Mouse (Mus musculus) intestine, embryonic 16.5 days (tissue): ENCODE results near the gene Ap1ar. TPM values are rescaled to one million over a fixed set of nuclear protein-coding genes. Genes with fewer than 3 reads are reported as not detected.

ENCODE experiments used
- ATAC-seq: fragments of 200-750 bp; cut with Nextera tagmentation; 2 replicates; pipeline ENCODE4 v1.8.0; 2017; ENCODE audit warnings: moderate TSS enrichment, moderate library complexity
- H3K27ac ChIP-seq: fragments of 300-500 bp; sonication (generic); 2 replicates; pipeline ENCODE4 v1.5.1; 2014; ENCODE audit warnings: mild to moderate bottlenecking, low read length
- H3K27me3 ChIP-seq: fragments of 300-500 bp; sonication (generic); replicated peaks from 2 replicates; pipeline ENCODE4 v1.6.1; 2014; ENCODE audit warnings: low read length, control low read depth, mixed read lengths; ENCODE audit not compliant: control insufficient read depth, insufficient read depth
- H3K36me3 ChIP-seq: fragments of 300-500 bp; sonication (generic); 2 replicates; pipeline ENCODE4 v1.6.1; 2014; ENCODE audit warnings: low read length, control low read depth; ENCODE audit not compliant: control insufficient read depth, insufficient read depth
- H3K4me1 ChIP-seq: fragments of 300-500 bp; sonication (generic); 2 replicates; pipeline ENCODE4 v1.6.1; 2014; ENCODE audit warnings: low read length, control low read depth, mixed read lengths; ENCODE audit not compliant: control insufficient read depth, insufficient read depth
- H3K4me2 ChIP-seq: fragments of 300-500 bp; sonication (generic); 2 replicates; pipeline ENCODE4 v1.6.1; 2014; ENCODE audit warnings: low read depth, low read length, control low read depth
- H3K4me3 ChIP-seq: fragments of 300-500 bp; sonication (generic); 2 replicates; pipeline ENCODE4 v1.5.1; 2014; ENCODE audit warnings: mild to moderate bottlenecking, low read length
- H3K9ac ChIP-seq: fragments of 300-500 bp; sonication (generic); 2 replicates; pipeline ENCODE4 v1.6.1; 2014; ENCODE audit warnings: low read depth, low read length
- H3K9me3 ChIP-seq: fragments of 300-500 bp; sonication (generic); 2 replicates; pipeline ENCODE4 v1.6.1; 2016; ENCODE audit warnings: low read length, control low read depth; ENCODE audit not compliant: control insufficient read depth
- WGBS: fragments of 180-500 bp; shearing (Covaris S2); extraction: QIAGEN DNeasy Blood & Tissue Kit; methylation state at CpG from one replicate; pipeline ENCODE4 v1.1.7; 2014; 5-methylcytosine and 5-hydroxymethylcytosine counted together
- polyA plus RNA-seq: library from polyadenylated mRNA; unstranded; fragments of >200 nt; fragmentation: Nextera tagmentation; extraction: Ambion mirVana; gene quantifications from 2 replicates; pipeline ENCODE4 v1.2.1, GENCODE M21; 2015

Ap1ar gene
- polyA plus RNA-seq, 1 experiment from 2014 or later, result 87.4 TPM

DNA sequence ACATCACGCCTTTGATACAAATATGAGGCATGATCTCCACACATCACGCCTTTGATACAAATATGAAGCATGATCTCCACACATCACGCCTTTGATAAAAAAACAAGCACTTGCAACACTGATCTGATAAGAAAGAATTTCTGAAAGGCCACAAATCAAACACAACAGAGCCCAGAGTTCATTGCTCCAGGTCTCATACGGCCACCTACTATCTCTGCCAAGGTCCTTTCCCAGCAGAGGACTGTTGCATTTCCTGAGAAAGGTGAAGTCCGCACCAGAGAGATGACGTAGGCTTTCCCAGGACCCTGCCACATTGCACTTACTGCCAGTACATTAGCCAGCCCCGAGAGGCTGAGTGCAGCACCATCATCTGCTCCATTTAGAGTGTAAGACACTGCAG, 28.2 kb downstream of the Ap1ar start:
- Histone ChIP-seq H3K27ac (no peak overlapping the region), H3K4me2 (no peak overlapping the region), H3K4me3 (no peak overlapping the region), H3K36me3 (peaks cover 10% of the 10 kb centered on the region), H3K27me3 (no peaks in the 10 kb centered on the region), H3K9ac (no peak overlapping the region), H3K9me3 (no peaks in the 10 kb centered on the region), H3K4me1 (no peaks in the 10 kb centered on the region)
- WGBS, result 89% methylated on average over 7 of the region's 7 CpGs
- ATAC-seq, result no peak

DNA sequence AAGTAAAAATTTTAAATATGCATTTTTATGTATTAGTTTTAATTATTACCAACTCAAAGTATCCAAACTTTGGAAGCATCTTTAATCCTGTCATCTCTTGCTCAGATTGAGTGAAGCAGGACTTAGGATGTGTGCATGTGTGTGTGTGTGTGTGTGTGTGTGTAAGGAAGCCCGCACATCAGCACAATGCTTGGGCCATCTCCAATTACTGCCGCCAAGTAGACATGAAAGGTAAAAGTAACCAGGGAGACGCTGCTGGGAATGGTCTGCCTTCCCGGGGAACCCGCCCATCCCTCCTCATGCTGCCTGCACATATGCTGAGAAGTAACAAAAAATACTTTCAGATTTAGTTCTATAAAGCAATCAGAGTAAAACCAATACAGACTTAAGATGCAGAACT, 29.5 kb downstream of the Ap1ar start:
- no peak overlapping the region for H3K27ac ChIP-seq
- no peak overlapping the region for H3K4me2 ChIP-seq
- no peak overlapping the region for H3K4me3 ChIP-seq
- H3K9me3 ChIP-seq, result no peaks in the 10 kb centered on the region
- no peak overlapping the region for H3K9ac ChIP-seq
- no peaks in the 10 kb centered on the region for H3K4me1 ChIP-seq
- H3K36me3 ChIP-seq, result peaks cover 10% of the 10 kb centered on the region
- no peaks in the 10 kb centered on the region for H3K27me3 ChIP-seq
- 83% methylated on average over 5 of the region's 5 CpGs for WGBS
- no peak for ATAC-seq

DNA sequence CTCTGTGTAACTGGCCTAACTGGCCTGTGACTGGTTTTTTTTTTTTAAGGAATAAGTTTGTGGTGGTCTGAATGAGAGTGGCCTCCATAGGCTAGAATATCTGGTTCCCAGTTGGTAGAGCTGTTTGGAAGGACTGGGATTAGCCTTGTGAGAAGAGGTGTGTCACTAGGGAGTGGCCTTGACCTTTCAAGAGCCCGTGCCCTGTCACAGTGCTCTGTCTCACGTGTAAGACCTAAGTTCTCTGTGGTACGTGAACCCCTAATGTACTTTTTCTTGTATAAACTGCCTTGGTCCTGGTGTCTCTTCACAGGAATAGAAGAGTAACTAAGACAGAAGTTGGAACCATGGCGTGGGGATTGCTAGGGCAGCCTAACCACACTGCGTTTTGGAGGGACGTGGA, 31.3 kb downstream of the Ap1ar start:
- H3K9ac ChIP-seq, result no peak overlapping the region
- H3K27ac ChIP-seq, result no peak overlapping the region
- no peak overlapping the region for H3K4me2 ChIP-seq
- WGBS, result 94% methylated on average over 6 of the region's 6 CpGs
- peaks cover 10% of the 10 kb centered on the region for H3K36me3 ChIP-seq
- H3K27me3 ChIP-seq, result no peaks in the 10 kb centered on the region
- no peaks in the 10 kb centered on the region for H3K4me1 ChIP-seq
- H3K4me3 ChIP-seq, result no peak overlapping the region
- ATAC-seq, result 0 out of 2 replicates have a peak, but pooled peaks have one; percentile 10
- no peaks in the 10 kb centered on the region for H3K9me3 ChIP-seq

DNA sequence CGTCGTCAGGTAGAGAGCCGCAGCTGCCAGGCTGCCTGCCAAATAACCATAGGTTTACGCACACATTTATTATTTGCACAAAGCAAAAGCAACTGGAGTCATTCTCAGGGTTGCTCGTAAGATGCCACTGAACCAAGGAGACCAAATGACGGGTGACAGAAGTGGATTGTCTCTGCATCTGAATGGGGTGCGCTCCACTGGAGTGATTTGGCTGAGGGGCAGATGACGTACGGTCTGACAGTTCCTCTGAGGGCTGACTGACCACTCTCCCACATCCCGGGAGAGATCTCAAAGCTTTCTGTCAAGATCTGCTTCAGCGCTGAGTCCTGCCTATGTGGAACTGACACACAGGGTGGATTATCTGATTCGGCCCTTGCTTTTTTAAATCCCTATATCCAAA, 32.3 kb downstream of the Ap1ar start:
- Histone ChIP-seq H3K36me3 (peaks cover 10% of the 10 kb centered on the region), H3K27ac (no peak overlapping the region), H3K4me3 (no peak overlapping the region), H3K9me3 (no peaks in the 10 kb centered on the region), H3K9ac (no peak overlapping the region), H3K27me3 (no peaks in the 10 kb centered on the region), H3K4me1 (no peaks in the 10 kb centered on the region), H3K4me2 (no peak overlapping the region)
- no peak for ATAC-seq
- WGBS, result 84% methylated on average over 12 of the region's 12 CpGs

DNA sequence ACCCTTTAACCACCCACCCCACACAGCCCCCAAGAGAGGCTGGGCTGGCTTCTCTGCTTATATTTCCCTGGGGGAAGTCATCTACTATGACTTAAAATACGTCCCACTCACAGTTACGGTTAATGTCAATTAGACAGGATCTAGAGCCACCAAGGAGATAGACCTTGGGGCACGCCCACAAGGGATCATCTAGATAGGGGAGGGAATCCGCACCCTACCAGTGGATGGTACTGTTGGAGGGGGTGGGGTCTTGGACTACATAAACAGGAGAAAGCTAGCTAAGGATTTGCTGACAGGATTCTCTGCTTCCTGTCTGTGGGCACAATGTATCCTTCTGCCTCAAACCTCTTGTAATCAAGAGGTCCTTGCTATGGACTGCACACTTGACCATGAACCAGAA, 32.9 kb downstream of the Ap1ar start:
- Histone ChIP-seq H3K9ac (no peak overlapping the region), H3K4me2 (no peak overlapping the region), H3K27ac (no peak overlapping the region), H3K4me1 (no peaks in the 10 kb centered on the region), H3K9me3 (no peaks in the 10 kb centered on the region), H3K36me3 (peaks cover 10% of the 10 kb centered on the region), H3K4me3 (no peak overlapping the region), H3K27me3 (no peaks in the 10 kb centered on the region)
- WGBS, result 77% methylated on average over 4 of the region's 4 CpGs
- ATAC-seq, result no peak

DNA sequence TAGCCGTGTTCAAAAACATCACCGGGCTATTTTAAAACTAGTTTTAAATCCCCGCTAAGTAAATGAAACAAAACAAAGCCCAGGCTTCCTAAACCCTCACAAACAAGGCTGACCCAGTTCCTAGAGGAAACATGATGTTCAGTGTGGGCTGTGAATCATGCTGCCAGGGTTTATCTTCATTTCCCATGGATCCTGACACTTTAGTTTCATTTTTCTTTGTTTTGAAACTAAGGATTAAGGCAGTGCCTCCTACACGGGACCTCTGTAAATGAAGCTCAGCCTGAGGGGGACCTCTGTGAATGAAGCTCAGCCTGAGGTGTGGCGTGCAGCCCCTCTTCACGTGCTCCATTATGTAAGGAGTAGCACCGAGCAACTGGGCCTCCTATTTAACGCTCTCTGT, 34.5 kb downstream of the Ap1ar start:
- ATAC-seq, result no peak
- Histone ChIP-seq H3K36me3 (0 out of 2 replicates have a peak, but pooled peaks cover 3% of the 10 kb centered on the region), H3K27me3 (no peaks in the 10 kb centered on the region), H3K9me3 (no peaks in the 10 kb centered on the region), H3K4me1 (no peaks in the 10 kb centered on the region), H3K9ac (no peak overlapping the region), H3K4me2 (no peak overlapping the region), H3K27ac (no peak overlapping the region), H3K4me3 (no peak overlapping the region)
- 46% methylated on average over 8 of the region's 8 CpGs for WGBS

DNA sequence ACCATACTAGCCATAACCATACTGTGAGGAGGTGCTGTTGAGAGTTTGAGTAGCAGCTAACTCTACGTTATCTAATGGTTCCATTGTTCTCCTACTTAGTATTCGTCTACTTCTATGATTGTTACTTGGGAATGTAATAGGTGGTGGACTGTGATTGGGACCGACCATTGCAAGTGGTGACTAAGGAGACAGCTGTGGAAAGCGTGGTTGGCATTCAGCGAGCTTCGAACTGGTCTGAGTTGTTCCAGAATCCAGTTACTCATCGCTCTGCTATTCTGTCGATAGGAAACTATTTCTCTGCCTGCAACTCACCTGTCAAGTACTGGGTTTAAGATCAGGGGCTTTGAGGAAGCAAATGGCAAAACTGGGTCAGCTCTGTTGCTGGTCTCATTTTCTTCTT, 36.2 kb downstream of the Ap1ar start:
- no peaks in the 10 kb centered on the region for H3K4me1 ChIP-seq
- WGBS, result 93% methylated on average over 8 of the region's 8 CpGs
- no peak overlapping the region for H3K4me3 ChIP-seq
- H3K27ac ChIP-seq, result no peak overlapping the region
- H3K36me3 ChIP-seq, result 0 out of 2 replicates have a peak, but pooled peaks cover 3% of the 10 kb centered on the region
- no peaks in the 10 kb centered on the region for H3K9me3 ChIP-seq
- no peaks in the 10 kb centered on the region for H3K27me3 ChIP-seq
- ATAC-seq, result no peak
- no peak overlapping the region for H3K4me2 ChIP-seq
- no peak overlapping the region for H3K9ac ChIP-seq

DNA sequence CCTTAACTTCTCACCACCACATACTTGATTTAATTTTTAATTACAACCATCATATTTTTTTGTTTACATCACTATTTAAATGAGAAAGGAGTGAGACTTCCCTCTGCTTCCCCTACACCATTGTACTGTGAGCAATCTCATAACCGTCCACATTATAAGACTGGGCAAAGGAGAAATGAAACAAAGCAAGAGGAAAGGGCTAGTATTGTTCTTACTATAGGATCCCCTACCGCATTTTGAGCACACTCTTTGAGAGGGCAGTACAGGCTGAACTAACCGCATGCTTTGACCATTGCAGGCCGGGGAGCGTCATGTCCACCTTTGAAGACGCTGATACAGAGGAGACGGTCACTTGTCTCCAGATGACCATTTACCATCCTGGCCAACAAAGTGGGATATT, 41.1 kb downstream of the Ap1ar start:
- 0 out of 2 replicates have a peak, but pooled peaks cover 3% of the 10 kb centered on the region for H3K36me3 ChIP-seq
- no peaks in the 10 kb centered on the region for H3K9me3 ChIP-seq
- H3K9ac ChIP-seq, result no peak overlapping the region
- H3K4me3 ChIP-seq, result no peak overlapping the region
- H3K27ac ChIP-seq, result no peak overlapping the region
- no peak for ATAC-seq
- WGBS, result 93% methylated on average over 7 of the region's 7 CpGs
- H3K4me2 ChIP-seq, result no peak overlapping the region
- H3K4me1 ChIP-seq, result peaks cover 1% of the 10 kb centered on the region; the same call in 1 of the 2 replicates
- H3K27me3 ChIP-seq, result no peaks in the 10 kb centered on the region

DNA sequence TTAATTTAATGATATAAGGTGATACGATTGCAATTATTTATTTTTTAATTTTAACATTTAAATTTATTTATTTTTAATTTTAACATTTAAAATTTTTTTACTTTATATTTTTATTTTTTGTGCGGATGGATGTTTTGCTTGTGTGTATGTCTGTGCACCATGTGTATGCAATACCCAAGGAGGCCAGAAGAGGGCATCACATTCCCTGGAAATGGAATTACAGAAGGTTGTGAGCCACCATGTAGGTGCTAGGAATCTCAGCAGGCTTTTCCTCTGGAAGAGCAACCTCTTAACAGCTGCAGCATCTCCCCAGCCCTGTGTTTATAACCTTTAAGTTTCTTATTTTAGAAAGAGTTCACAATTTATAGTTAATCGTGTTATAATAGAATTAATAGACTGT, 41.6 kb downstream of the Ap1ar start:
- no peak overlapping the region for H3K27ac ChIP-seq
- H3K9ac ChIP-seq, result no peak overlapping the region
- no peaks in the 10 kb centered on the region for H3K27me3 ChIP-seq
- H3K4me1 ChIP-seq, result peaks cover 3% of the 10 kb centered on the region; the same call in 1 of the 2 replicates
- 88% methylated on average over 3 of the region's 3 CpGs for WGBS
- 0 out of 2 replicates have a peak, but pooled peaks cover 3% of the 10 kb centered on the region for H3K36me3 ChIP-seq
- no peak overlapping the region for H3K4me3 ChIP-seq
- no peak for ATAC-seq
- H3K9me3 ChIP-seq, result no peaks in the 10 kb centered on the region
- no peak overlapping the region for H3K4me2 ChIP-seq

DNA sequence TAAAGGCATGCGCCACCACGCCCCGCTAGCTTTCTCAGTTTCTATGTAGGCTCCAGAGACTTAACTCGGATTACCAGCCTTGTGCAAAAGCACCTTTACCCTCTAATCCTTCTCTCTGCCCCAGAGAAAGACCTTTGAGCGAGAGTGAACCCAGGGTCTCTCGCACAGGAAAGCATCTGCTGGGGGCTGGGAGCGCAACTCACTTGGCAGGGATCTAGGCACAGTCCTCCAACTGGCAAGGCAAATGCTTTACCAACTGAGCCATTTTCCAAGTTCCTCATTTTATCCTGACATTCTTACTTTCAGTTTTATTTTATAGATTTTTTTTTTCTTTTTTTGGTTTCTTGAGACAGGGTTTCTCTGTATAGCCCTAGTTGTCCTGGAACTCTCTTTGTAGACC, 44.3 kb downstream of the Ap1ar start:
- ATAC-seq, result no peak
- H3K9ac ChIP-seq, result no peak overlapping the region
- H3K4me1 ChIP-seq, result peaks cover 6% of the 10 kb centered on the region; the same call in 1 of the 2 replicates
- WGBS, result 87% methylated on average over 7 of the region's 7 CpGs
- H3K4me2 ChIP-seq, result no peak overlapping the region
- no peaks in the 10 kb centered on the region for H3K9me3 ChIP-seq
- H3K36me3 ChIP-seq, result 0 out of 2 replicates have a peak, but pooled peaks cover 3% of the 10 kb centered on the region
- no peaks in the 10 kb centered on the region for H3K27me3 ChIP-seq
- H3K4me3 ChIP-seq, result no peak overlapping the region
- H3K27ac ChIP-seq, result no peak overlapping the region
